In genomic region chr8:70216566-70216965, GRCm38 (mm10) we compare ENCODE assay signal across 9 mouse cellular contexts. TPM values are rescaled to one million over a fixed set of nuclear protein-coding genes. Genes with fewer than 3 reads are reported as not detected.
DNase-seq lines count a peak whose midpoint lies in the region; ATAC-seq and TF ChIP-seq lines count a peak whose summit lies in the region.
"Had no signal": no experiment of that assay in that cellular context is flagged by ENCODE, and none has a peak within 500 bp of the region (broad histone marks: within the 10 kb centered on the region; RNA-seq: fewer than 3 reads in every experiment).

No protein-coding gene starts in this region.

- no peak for TF ChIP-seq CTCF in kidney, adult 2 months (conservative IDR thresholded peaks at IDR 0.05; ENCODE audit: insufficient read depth, insufficient read length, low read depth, low read length)

- no peaks in the 10 kb centered on the region for H3K36me3 ChIP-seq in kidney, adult 2 months (ENCODE audit: control insufficient read depth, insufficient read depth, low read length)
- no peaks in the 10 kb centered on the region for H3K36me3 ChIP-seq in kidney, embryonic 15.5 days
- H3K36me3 ChIP-seq in forebrain, embryonic 14.5 days (ENCODE audit: control insufficient read depth, insufficient read depth, low read length): peaks cover 5% of the 10 kb centered on the region
- H3K36me3 ChIP-seq: stomach, embryonic 15.5 days had no signal

- H3K4me1 ChIP-seq in kidney, adult 2 months (ENCODE audit: control insufficient read depth, insufficient read depth, low read length): peaks cover 50% of the 10 kb centered on the region
- H3K4me1 ChIP-seq in kidney, embryonic 15.5 days: peaks cover 8% of the 10 kb centered on the region
- H3K4me1 ChIP-seq in forebrain, embryonic 14.5 days (ENCODE audit: control insufficient read depth, insufficient read depth, low read length): peaks cover 5% of the 10 kb centered on the region; the same call in 1 of the 2 replicates
- H3K4me1 ChIP-seq: stomach, embryonic 15.5 days had no signal

- no peak overlapping the region for H3K9ac ChIP-seq in kidney, embryonic 15.5 days
- H3K9ac ChIP-seq in forebrain, embryonic 14.5 days (ENCODE audit: low read length): no peak overlapping the region
- H3K9ac ChIP-seq: stomach, embryonic 15.5 days had no signal

- TF ChIP-seq POLR2A in kidney, adult 2 months (IDR thresholded peaks at IDR 0.05; ENCODE audit: low read depth, low read length): no peak

- peak; percentile 94 for DNase-seq in kidney, adult 2 months
- peak; percentile 88 to 94 for DNase-seq in cerebellum, postnatal 10 days
- DNase-seq in heart, postnatal 36 days: peak; percentile 78 to 80
- DNase-seq in left cerebral cortex, postnatal 25 days (ENCODE audit: low spot score in 2 of 2): peak; percentile 60 to 78
- DNase-seq in testis, postnatal 10 days (ENCODE audit: low spot score): peak; percentile 57
- DNase-seq in urinary bladder, postnatal 10 days (ENCODE audit: low spot score): no peak
- DNase-seq in forebrain, embryonic 14.5 days (ENCODE audit: low spot score): no peak

- intact Hi-C loops in heart, postnatal 36 days (cut with DNase I): no loop called here
- intact Hi-C loops in left cerebral cortex, postnatal 25 days (cut with DNase I): no loop called here

- peak overlapping the region; percentile 98 for H3K27ac ChIP-seq in kidney, adult 2 months (ENCODE audit: insufficient read depth, low read depth, low read length)
- no peak overlapping the region for H3K27ac ChIP-seq in kidney, embryonic 15.5 days
- no peak overlapping the region for H3K27ac ChIP-seq in forebrain, embryonic 14.5 days (ENCODE audit: low read depth, low read length)
- H3K27ac ChIP-seq: stomach, embryonic 15.5 days had no signal

- no peaks in the 10 kb centered on the region for H3K27me3 ChIP-seq in kidney, adult 2 months (replicated peaks; ENCODE audit: control insufficient read depth, insufficient read depth, low read length)
- H3K27me3 ChIP-seq in kidney, embryonic 15.5 days: no peaks in the 10 kb centered on the region
- H3K27me3 ChIP-seq in forebrain, embryonic 14.5 days (replicated peaks; ENCODE audit: control insufficient read depth, insufficient read depth, low read length): no peaks in the 10 kb centered on the region
- H3K27me3 ChIP-seq: stomach, embryonic 15.5 days had no signal

- no peak overlapping the region for H3K4me3 ChIP-seq in kidney, adult 2 months (ENCODE audit: insufficient read depth, low read depth, low read length)
- no peak overlapping the region for H3K4me3 ChIP-seq in kidney, embryonic 15.5 days (replicated peaks)
- H3K4me3 ChIP-seq in forebrain, embryonic 14.5 days (ENCODE audit: low read depth, low read length): no peak overlapping the region
- H3K4me3 ChIP-seq: stomach, embryonic 15.5 days had no signal

- 20% methylated on average over 1 of the region's 1 CpGs for WGBS in kidney, adult 2 months
- 71% methylated on average over 1 of the region's 1 CpGs for WGBS in kidney, embryonic 15.5 days
- 33% methylated on average over 1 of the region's 1 CpGs for WGBS in forebrain, embryonic 14.5 days

- H3K9me3 ChIP-seq in kidney, embryonic 15.5 days (replicated peaks): no peaks in the 10 kb centered on the region
- no peaks in the 10 kb centered on the region for H3K9me3 ChIP-seq in forebrain, embryonic 14.5 days (replicated peaks; ENCODE audit: control insufficient read depth, low read length)
- H3K9me3 ChIP-seq: stomach, embryonic 15.5 days had no signal

- H3K4me2 ChIP-seq in kidney, embryonic 15.5 days: no peak overlapping the region
- no peak overlapping the region for H3K4me2 ChIP-seq in forebrain, embryonic 14.5 days (ENCODE audit: low read length)
- H3K4me2 ChIP-seq: stomach, embryonic 15.5 days had no signal

- ATAC-seq in kidney, embryonic 15.5 days (replicated peaks; ENCODE audit: low FRiP score): no peak
- ATAC-seq in forebrain, embryonic 14.5 days: no peak

RNA-seq across cellular contexts. Expression of gene Slc25a42, which starts 4.5 kb away (rescaled TPM):
- 129 and 132 TPM in 2 replicates for polyA plus RNA-seq in kidney, adult 2 months (2012; rRNA removed)
- 4.8 and 5.1 TPM in 2 replicates for polyA plus RNA-seq in kidney, embryonic 15.5 days (2015; fragmentation: Nextera tagmentation; extraction: Ambion mirVana)
- total RNA-seq in heart, postnatal 36 days (2021): 10 to 100 TPM; 53.2 to 66.7 TPM
- 10 to 100 TPM; 33.5 to 36.5 TPM for total RNA-seq in left cerebral cortex, postnatal 25 days (2021)
- 2.3 and 3.3 TPM in 2 replicates for polyA plus RNA-seq in forebrain, embryonic 14.5 days (2014; fragmentation: Nextera tagmentation; extraction: Ambion mirVana)

RNA-seq across cellular contexts. Expression of gene Sugp2, which starts 17.5 kb away (rescaled TPM):
- 18.9 and 20.2 TPM in 2 replicates for polyA plus RNA-seq in kidney, adult 2 months (2012; rRNA removed)
- 29.6 and 31.6 TPM in 2 replicates for polyA plus RNA-seq in kidney, embryonic 15.5 days (2015; fragmentation: Nextera tagmentation; extraction: Ambion mirVana)
- total RNA-seq in heart, postnatal 36 days (2021): 10 to 100 TPM; 41.4 to 43.0 TPM
- 100 to 1,000 TPM; 118 to 122 TPM for total RNA-seq in left cerebral cortex, postnatal 25 days (2021)
- polyA plus RNA-seq in forebrain, embryonic 14.5 days (2014; fragmentation: Nextera tagmentation; extraction: Ambion mirVana): 55.6 and 71.5 TPM in 2 replicates

RNA-seq across cellular contexts. Expression of gene Armc6, which starts 17.7 kb away (rescaled TPM):
- 14.2 and 14.4 TPM in 2 replicates for polyA plus RNA-seq in kidney, adult 2 months (2012; rRNA removed)
- 28.8 and 31.0 TPM in 2 replicates for polyA plus RNA-seq in kidney, embryonic 15.5 days (2015; fragmentation: Nextera tagmentation; extraction: Ambion mirVana)
- total RNA-seq in heart, postnatal 36 days (2021): 1 to 10 TPM; 6.2 to 7.0 TPM
- total RNA-seq in left cerebral cortex, postnatal 25 days (2021): 10 to 100 TPM; 41.7 to 46.3 TPM
- polyA plus RNA-seq in forebrain, embryonic 14.5 days (2014; fragmentation: Nextera tagmentation; extraction: Ambion mirVana): 79.2 and 96.7 TPM in 2 replicates

RNA-seq across cellular contexts. Expression of gene Tmem161a, which starts 44.4 kb away (rescaled TPM):
- polyA plus RNA-seq in kidney, adult 2 months (2012; rRNA removed): 85.2 and 115 TPM in 2 replicates
- polyA plus RNA-seq in kidney, embryonic 15.5 days (2015; fragmentation: Nextera tagmentation; extraction: Ambion mirVana): 71.8 and 76.3 TPM in 2 replicates
- total RNA-seq in heart, postnatal 36 days (2021): 100 to 1,000 TPM in 1 of 2 experiments, 10 to 100 TPM in 1; 99.2 to 103 TPM
- 10 to 100 TPM; 44.1 to 50.8 TPM for total RNA-seq in left cerebral cortex, postnatal 25 days (2021)
- 36.7 and 40.8 TPM in 2 replicates for polyA plus RNA-seq in forebrain, embryonic 14.5 days (2014; fragmentation: Nextera tagmentation; extraction: Ambion mirVana)

Comparison
In these comparisons a context has a peak if more than half of its experiments do, and no peak if none do; other contexts are left out.
1. RNA of gene Slc25a42, which starts 4.5 kb away (polyA plus RNA-seq): 129 to 132 TPM in kidney, adult 2 months; 4.8 to 5.1 TPM in kidney, embryonic 15.5 days and 2.3 to 3.3 TPM in forebrain, embryonic 14.5 days; every median in the first group is over 10 times any median in the second.
2. DNase-seq: peak in kidney, adult 2 months (single experiment), cerebellum, postnatal 10 days (2 of 2), heart, postnatal 36 days (2 of 2), left cerebral cortex, postnatal 25 days (2 of 2) and testis, postnatal 10 days (single experiment); none in urinary bladder, postnatal 10 days (single experiment) and forebrain, embryonic 14.5 days (single experiment).